Mouse (Mus musculus) hindbrain, embryonic 14.5 days (tissue): Measurements from ENCODE around the gene Adarb1. TPM values are rescaled to one million over a fixed set of nuclear protein-coding genes. Genes with fewer than 3 reads are reported as not detected.

Source experiments
- ATAC-seq: fragments of 200-750 bp; cut with Nextera tagmentation; 2 replicates; pipeline ENCODE4 v1.8.0; 2017; ENCODE audit warnings: moderate number of reproducible peaks, mild to moderate bottlenecking, moderate TSS enrichment, moderate library complexity; ENCODE audit not compliant: low FRiP score
- DNase-seq: peaks from one replicate; pipeline ENCODE4 v3.0.0-alpha.2; 2015; ENCODE audit warnings: low spot score
- H3K27ac ChIP-seq: fragments of 300-500 bp; sonication (generic); 2 replicates; pipeline ENCODE4 v1.5.1; 2014; ENCODE audit warnings: mild to moderate bottlenecking, moderate library complexity
- H3K27me3 ChIP-seq: fragments of 300-500 bp; sonication (generic); 2 replicates; pipeline ENCODE4 v1.6.1; 2014; ENCODE audit warnings: mild to moderate bottlenecking, low read length, mixed read lengths; ENCODE audit not compliant: control insufficient read depth, insufficient read depth
- H3K36me3 ChIP-seq: fragments of 300-500 bp; sonication (generic); replicated peaks from 2 replicates; pipeline ENCODE4 v1.6.1; 2014; ENCODE audit not compliant: control insufficient read depth, insufficient read depth
- H3K4me1 ChIP-seq: fragments of 300-500 bp; sonication (generic); replicated peaks from 2 replicates; pipeline ENCODE4 v1.6.1; 2014; ENCODE audit warnings: antibody characterized with exemption, low read length, mixed read lengths; ENCODE audit not compliant: control insufficient read depth, insufficient read depth
- H3K4me2 ChIP-seq: fragments of 300-500 bp; sonication (generic); replicated peaks from 2 replicates; pipeline ENCODE4 v1.6.1; 2014; ENCODE audit warnings: mild to moderate bottlenecking, moderate library complexity
- H3K4me3 ChIP-seq: fragments of 300-500 bp; sonication (generic); replicated peaks from 2 replicates; pipeline ENCODE4 v1.5.1; 2014; ENCODE audit warnings: mild to moderate bottlenecking, low read length
- H3K9ac ChIP-seq: fragments of 300-500 bp; sonication (generic); 2 replicates; pipeline ENCODE4 v1.6.1; 2014
- H3K9me3 ChIP-seq: fragments of 300-500 bp; sonication (generic); 2 replicates; pipeline ENCODE4 v1.6.1; 2016; ENCODE audit warnings: low read length; ENCODE audit not compliant: control insufficient read depth
- WGBS: fragments of 180-500 bp; shearing (Covaris S2); extraction: QIAGEN DNeasy Blood & Tissue Kit; methylation state at CpG from one replicate; pipeline ENCODE4 v1.1.7; 2014; 5-methylcytosine and 5-hydroxymethylcytosine counted together
- polyA plus RNA-seq: library from polyadenylated mRNA; unstranded; fragments of >200 nt; fragmentation: Nextera tagmentation; extraction: Ambion mirVana; gene quantifications from 2 replicates; pipeline ENCODE4 v1.2.1, GENCODE M21; 2014

The Adarb1 gene
- polyA plus RNA-seq, 1 experiment from 2014 or later: 20.7 TPM

GRCm38 (mm10) chr10:77258041-77258590, 160.0 kb downstream of the Adarb1 start:
- H3K4me3 ChIP-seq: peak overlapping the region; percentile 94
- peak overlapping the region; percentile 62 for H3K9ac ChIP-seq
- DNase-seq: no peak
- no peaks in the 10 kb centered on the region for H3K9me3 ChIP-seq
- no peak for ATAC-seq
- WGBS: 56% methylated on average over 4 of the region's 4 CpGs
- H3K4me2 ChIP-seq: peak overlapping the region; percentile 93
- H3K27me3 ChIP-seq: no peaks in the 10 kb centered on the region
- H3K36me3 ChIP-seq: peaks cover 19% of the 10 kb centered on the region
- peaks cover 16% of the 10 kb centered on the region for H3K4me1 ChIP-seq
- no peak overlapping the region for H3K27ac ChIP-seq

- Histone ChIP-seq H3K27me3 (no peaks in the 10 kb centered on the region), H3K9me3 (no peaks in the 10 kb centered on the region), H3K27ac (no peak overlapping the region), H3K4me2 (no peak overlapping the region), H3K36me3 (no peaks in the 10 kb centered on the region), H3K4me1 (peaks cover 22% of the 10 kb centered on the region), H3K4me3 (no peak overlapping the region), H3K9ac (no peak overlapping the region)
- WGBS: 49% methylated on average over 3 of the region's 3 CpGs
- ATAC-seq (no peak), DNase-seq (no peak)
Observed at GRCm38 (mm10) chr10:77255676-77256075, 162.4 kb downstream of the Adarb1 start.

- Histone ChIP-seq H3K4me3 (no peak overlapping the region), H3K9me3 (no peaks in the 10 kb centered on the region), H3K4me1 (peaks cover 19% of the 10 kb centered on the region), H3K27me3 (no peaks in the 10 kb centered on the region), H3K36me3 (no peaks in the 10 kb centered on the region), H3K4me2 (no peak overlapping the region), H3K27ac (no peak overlapping the region), H3K9ac (no peak overlapping the region)
- ATAC-seq (no peak), DNase-seq (no peak)
- 70% methylated on average over 3 of the region's 3 CpGs for WGBS
Observed at GRCm38 (mm10) chr10:77255231-77255630, 162.8 kb downstream of the Adarb1 start.

GRCm38 (mm10) chr10:77252790-77253189, 165.3 kb downstream of the Adarb1 start:
- peak; percentile 53 for ATAC-seq
- Histone ChIP-seq H3K9ac (no peak overlapping the region), H3K27me3 (no peaks in the 10 kb centered on the region), H3K27ac (no peak overlapping the region), H3K9me3 (no peaks in the 10 kb centered on the region), H3K4me2 (no peak overlapping the region), H3K36me3 (no peaks in the 10 kb centered on the region), H3K4me3 (no peak overlapping the region), H3K4me1 (0 out of 2 replicates have a peak, but pooled peaks cover 11% of the 10 kb centered on the region)
- WGBS: under 1% methylated on average over 4 of the region's 4 CpGs
- DNase-seq: peak; percentile 93

- H3K9me3 ChIP-seq: no peaks in the 10 kb centered on the region
- H3K27me3 ChIP-seq: no peaks in the 10 kb centered on the region
- WGBS: 69% methylated on average over 18 of the region's 18 CpGs
- no peak overlapping the region for H3K4me3 ChIP-seq
- H3K27ac ChIP-seq: no peak overlapping the region
- ATAC-seq: no peak
- H3K4me2 ChIP-seq: no peak overlapping the region
- H3K9ac ChIP-seq: no peak overlapping the region
- no peaks in the 10 kb centered on the region for H3K36me3 ChIP-seq
- no peak for DNase-seq
- 0 out of 2 replicates have a peak, but pooled peaks cover 11% of the 10 kb centered on the region for H3K4me1 ChIP-seq
Observed at GRCm38 (mm10) chr10:77251784-77252539, 166.1 kb downstream of the Adarb1 start.

- WGBS: 67% methylated on average over 18 of the region's 18 CpGs
- 0 out of 2 replicates have a peak, but pooled peaks cover 11% of the 10 kb centered on the region for H3K4me1 ChIP-seq
- no peak for DNase-seq
- H3K9me3 ChIP-seq: no peaks in the 10 kb centered on the region
- H3K27me3 ChIP-seq: no peaks in the 10 kb centered on the region
- H3K36me3 ChIP-seq: no peaks in the 10 kb centered on the region
- no peak overlapping the region; the same call in 1 of the 2 replicates for H3K4me2 ChIP-seq
- ATAC-seq: no peak
- H3K4me3 ChIP-seq: no peak overlapping the region
- no peak overlapping the region for H3K9ac ChIP-seq
- no peak overlapping the region for H3K27ac ChIP-seq
Observed at GRCm38 (mm10) chr10:77251223-77251783, 166.8 kb downstream of the Adarb1 start.

GRCm38 (mm10) chr10:77247707-77248106, 170.4 kb downstream of the Adarb1 start:
- no peak overlapping the region for H3K4me2 ChIP-seq
- no peaks in the 10 kb centered on the region for H3K36me3 ChIP-seq
- H3K9ac ChIP-seq: no peak overlapping the region
- ATAC-seq (no peak), DNase-seq (no peak)
- 71% methylated on average over 7 of the region's 7 CpGs for WGBS
- no peak overlapping the region for H3K27ac ChIP-seq
- 0 out of 2 replicates have a peak, but pooled peaks cover 9% of the 10 kb centered on the region for H3K4me1 ChIP-seq
- no peak overlapping the region for H3K4me3 ChIP-seq
- no peaks in the 10 kb centered on the region for H3K27me3 ChIP-seq
- H3K9me3 ChIP-seq: no peaks in the 10 kb centered on the region

GRCm38 (mm10) chr10:77247048-77247447, 171.0 kb downstream of the Adarb1 start:
- Histone ChIP-seq H3K4me1 (0 out of 2 replicates have a peak, but pooled peaks cover 4% of the 10 kb centered on the region), H3K4me3 (no peak overlapping the region), H3K27me3 (no peaks in the 10 kb centered on the region), H3K27ac (no peak overlapping the region), H3K9me3 (no peaks in the 10 kb centered on the region), H3K9ac (no peak overlapping the region), H3K4me2 (no peak overlapping the region), H3K36me3 (no peaks in the 10 kb centered on the region)
- WGBS: 88% methylated on average over 5 of the region's 5 CpGs
- DNase-seq (no peak), ATAC-seq (no peak)

GRCm38 (mm10) chr10:77244777-77245176, 173.3 kb downstream of the Adarb1 start:
- WGBS: 92% methylated on average over 6 of the region's 6 CpGs
- no peaks in the 10 kb centered on the region for H3K36me3 ChIP-seq
- no peak overlapping the region for H3K4me3 ChIP-seq
- DNase-seq: no peak
- no peak for ATAC-seq
- H3K27me3 ChIP-seq: no peaks in the 10 kb centered on the region
- H3K27ac ChIP-seq: no peak overlapping the region
- no peak overlapping the region for H3K4me2 ChIP-seq
- no peaks in the 10 kb centered on the region for H3K9me3 ChIP-seq
- H3K9ac ChIP-seq: no peak overlapping the region
- H3K4me1 ChIP-seq: 0 out of 2 replicates have a peak, but pooled peaks cover 4% of the 10 kb centered on the region
